Mouse (Mus musculus): ENCODE measurements around the gene Mfn2. TPM values are rescaled to one million over a fixed set of nuclear protein-coding genes. Genes with fewer than 3 reads are reported as not detected.

Gene Mfn2
- polyA plus RNA-seq, 1 experiment, result not detected

DNA sequence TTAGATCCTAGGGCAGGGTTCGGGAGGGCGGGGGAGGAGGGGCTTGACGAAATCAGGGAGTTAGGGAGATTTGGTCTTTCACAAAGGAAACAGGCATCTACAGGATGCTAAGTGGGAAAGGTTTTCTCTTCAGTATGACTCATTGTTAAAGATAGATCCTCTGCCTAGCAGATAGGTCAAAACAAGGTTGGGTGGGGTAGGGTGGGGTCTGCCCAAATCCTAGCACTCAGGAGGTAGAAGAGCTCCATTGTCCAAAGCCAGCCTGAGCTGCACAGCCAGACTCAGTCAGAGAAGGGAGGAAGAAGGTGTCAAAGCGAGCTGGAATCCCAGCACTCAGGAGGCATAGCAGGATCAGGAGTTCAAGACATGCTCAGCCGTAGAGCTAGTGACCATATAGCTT, 33.0 kb upstream of the Mfn2 start:
- WGBS, result 63% methylated on average over 5 of the region's 5 CpGs
- no peak for TF ChIP-seq CTCF (IDR thresholded peaks at IDR 0.05; ENCODE audit: insufficient read depth, low read depth, low read length)
- no peak for TF ChIP-seq POLR2A (IDR thresholded peaks at IDR 0.05; ENCODE audit: insufficient read depth, low read depth, low read length)
- H3K4me1 ChIP-seq (ENCODE audit: control insufficient read depth, insufficient read depth, low read length), result peaks cover 25% of the 10 kb centered on the region
- H3K4me3 ChIP-seq (ENCODE audit: insufficient read depth, low read depth, low read length), result no peak overlapping the region
- no peak overlapping the region for H3K27ac ChIP-seq (ENCODE audit: insufficient read depth, low read depth, low read length)

DNA sequence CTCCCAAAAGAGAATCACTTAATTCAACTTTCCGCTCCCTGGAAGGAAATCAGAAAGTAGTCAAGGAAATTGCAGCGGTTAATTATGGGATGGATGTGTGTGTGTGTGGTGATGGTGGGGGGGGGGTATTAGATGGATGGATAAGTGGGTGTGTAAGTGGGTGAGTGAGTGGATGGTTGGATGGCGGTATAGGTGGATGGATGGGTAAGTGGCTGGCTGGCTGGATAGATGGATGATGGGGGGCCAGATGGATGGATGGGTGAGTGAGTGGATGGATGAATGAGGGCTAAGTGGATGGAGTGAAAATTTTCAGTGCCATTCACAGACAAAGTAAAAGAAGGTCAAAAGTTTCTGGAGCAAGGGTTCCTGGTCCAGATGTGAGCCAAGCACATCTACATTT, 32.5 kb upstream of the Mfn2 start:
- Histone ChIP-seq H3K27ac (ENCODE audit: insufficient read depth, low read depth, low read length) (no peak overlapping the region), H3K4me1 (ENCODE audit: control insufficient read depth, insufficient read depth, low read length) (peaks cover 22% of the 10 kb centered on the region), H3K4me3 (ENCODE audit: insufficient read depth, low read depth, low read length) (peak overlapping the region; percentile 58)
- WGBS, result 32% methylated on average over 3 of the region's 3 CpGs
- TF ChIP-seq POLR2A (IDR thresholded peaks at IDR 0.05; ENCODE audit: insufficient read depth, low read depth, low read length) (no peak), CTCF (IDR thresholded peaks at IDR 0.05; ENCODE audit: insufficient read depth, low read depth, low read length) (no peak)

DNA sequence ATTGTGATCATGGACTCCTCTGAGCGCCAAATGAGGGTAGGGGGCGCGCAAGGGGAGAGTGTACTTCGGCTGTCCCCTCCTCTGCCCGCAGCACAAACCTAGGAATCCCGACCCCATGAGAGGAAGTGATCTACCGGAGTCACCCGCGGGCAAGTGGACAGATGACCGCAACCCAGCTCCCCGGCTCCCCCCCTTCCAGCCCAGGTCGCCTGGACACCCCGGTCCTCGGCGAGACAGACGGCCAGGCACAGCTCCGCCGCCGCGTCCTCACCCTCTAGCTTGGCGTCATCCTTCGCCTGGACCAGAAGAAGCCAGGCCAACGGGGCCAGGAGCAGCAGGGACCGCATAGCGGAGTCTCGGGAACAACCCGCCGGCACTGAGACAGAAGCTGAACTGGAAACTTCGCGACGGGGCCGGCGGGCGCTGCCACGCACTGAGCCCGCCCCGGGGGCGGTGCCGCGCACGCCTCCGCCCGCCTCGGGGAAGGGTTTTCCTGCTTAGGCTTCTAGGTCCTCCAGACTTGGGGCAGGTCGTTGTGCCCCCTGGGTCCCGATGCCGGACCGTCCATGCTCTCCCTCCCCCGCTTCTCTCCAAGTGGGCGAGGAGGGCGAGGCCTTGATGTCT, 31.9 kb upstream of the Mfn2 start, which contains the start of gene Plod1:
TSS of gene Plod1 (minus strand) at position 437 of the 624 bp plus-strand sequence.
- Histone ChIP-seq H3K27ac (ENCODE audit: insufficient read depth, low read depth, low read length) (no peak within 1 kb of the TSS), H3K4me3 (ENCODE audit: insufficient read depth, low read depth, low read length) (peak within 1 kb of the TSS; percentile 58), H3K4me1 (ENCODE audit: control insufficient read depth, insufficient read depth, low read length) (peaks cover 16% of the 10 kb centered on the region)
- WGBS, result under 1% methylated on average over 51 of the region's 51 CpGs
- no peak for TF ChIP-seq CTCF (IDR thresholded peaks at IDR 0.05; ENCODE audit: insufficient read depth, low read depth, low read length)
- TF ChIP-seq POLR2A (IDR thresholded peaks at IDR 0.05; ENCODE audit: insufficient read depth, low read depth, low read length), result peak; percentile 66; the same call in 1 of the 2 replicates

GRCm38 (mm10) chr4:147935904-147936303, 31.4 kb upstream of the Mfn2 start:
- H3K27ac ChIP-seq (ENCODE audit: insufficient read depth, low read depth, low read length), result no peak overlapping the region
- 28% methylated on average over 9 of the region's 9 CpGs for WGBS
- peaks cover 14% of the 10 kb centered on the region for H3K4me1 ChIP-seq (ENCODE audit: control insufficient read depth, insufficient read depth, low read length)
- H3K4me3 ChIP-seq (ENCODE audit: insufficient read depth, low read depth, low read length), result peak overlapping the region; percentile 58
- no peak for TF ChIP-seq POLR2A (IDR thresholded peaks at IDR 0.05; ENCODE audit: insufficient read depth, low read depth, low read length)
- TF ChIP-seq CTCF (IDR thresholded peaks at IDR 0.05; ENCODE audit: insufficient read depth, low read depth, low read length), result no peak

DNA sequence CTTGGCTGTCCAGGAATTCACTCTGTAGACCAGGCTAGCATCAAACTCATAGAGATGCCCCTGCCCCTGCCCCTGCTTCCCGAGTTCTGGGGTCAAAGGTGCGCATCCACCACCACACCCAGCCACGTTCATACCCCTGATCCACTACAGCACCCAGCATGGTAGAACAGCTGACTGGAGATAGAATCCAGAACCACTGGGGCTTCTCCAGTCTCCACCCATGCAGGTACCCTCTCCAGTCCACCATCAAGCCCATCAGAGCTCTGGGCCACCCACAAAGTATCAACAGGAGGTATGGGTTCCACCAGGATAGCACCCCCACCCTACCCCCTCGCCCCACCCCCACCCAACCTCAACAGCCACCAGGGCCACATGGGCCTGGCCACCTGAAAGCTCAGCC, 30.1 kb upstream of the Mfn2 start:
- H3K27ac ChIP-seq (ENCODE audit: insufficient read depth, low read depth, low read length), result no peak overlapping the region
- WGBS, result 83% methylated on average over 4 of the region's 4 CpGs
- H3K4me3 ChIP-seq (ENCODE audit: insufficient read depth, low read depth, low read length), result no peak overlapping the region
- H3K4me1 ChIP-seq (ENCODE audit: control insufficient read depth, insufficient read depth, low read length), result peaks cover 14% of the 10 kb centered on the region
- TF ChIP-seq CTCF (IDR thresholded peaks at IDR 0.05; ENCODE audit: insufficient read depth, low read depth, low read length) (no peak), POLR2A (IDR thresholded peaks at IDR 0.05; ENCODE audit: insufficient read depth, low read depth, low read length) (no peak)

- 71% methylated on average over 3 of the region's 3 CpGs for WGBS
- no peak overlapping the region for H3K27ac ChIP-seq (ENCODE audit: insufficient read depth, low read depth, low read length)
- H3K4me3 ChIP-seq (ENCODE audit: insufficient read depth, low read depth, low read length), result no peak overlapping the region
- H3K4me1 ChIP-seq (ENCODE audit: control insufficient read depth, insufficient read depth, low read length), result peaks cover 14% of the 10 kb centered on the region
- TF ChIP-seq POLR2A (IDR thresholded peaks at IDR 0.05; ENCODE audit: insufficient read depth, low read depth, low read length) (no peak), CTCF (IDR thresholded peaks at IDR 0.05; ENCODE audit: insufficient read depth, low read depth, low read length) (no peak)
Measured at GRCm38 (mm10) chr4:147934134-147934533, 29.6 kb upstream of the Mfn2 start.

DNA sequence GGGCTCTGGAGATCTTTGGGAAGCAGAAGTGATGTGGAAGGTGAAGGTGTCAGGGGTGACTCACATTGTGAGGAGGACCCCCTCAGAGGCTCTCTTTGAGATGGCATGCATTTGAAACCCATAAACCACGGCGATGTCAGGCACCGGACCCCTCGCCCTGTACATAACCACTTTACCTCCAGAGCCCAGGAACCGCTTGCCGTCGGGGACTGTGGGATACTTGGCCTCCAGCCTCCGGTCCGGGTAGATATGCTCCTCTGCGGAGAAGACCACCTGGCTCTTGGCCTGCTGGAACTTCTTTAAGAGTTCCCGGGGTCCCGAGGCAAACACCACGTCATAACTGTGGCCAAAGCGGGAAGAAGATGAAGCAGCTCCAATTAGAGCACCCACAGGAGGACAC, 26.4 kb upstream of the Mfn2 start:
- Histone ChIP-seq H3K4me3 (ENCODE audit: insufficient read depth, low read depth, low read length) (no peak overlapping the region), H3K4me1 (ENCODE audit: control insufficient read depth, insufficient read depth, low read length) (peaks cover 1% of the 10 kb centered on the region; the same call in 1 of the 2 replicates), H3K27ac (ENCODE audit: insufficient read depth, low read depth, low read length) (no peak overlapping the region)
- WGBS, result 95% methylated on average over 14 of the region's 14 CpGs
- TF ChIP-seq CTCF (IDR thresholded peaks at IDR 0.05; ENCODE audit: insufficient read depth, low read depth, low read length), result no peak
- no peak for TF ChIP-seq POLR2A (IDR thresholded peaks at IDR 0.05; ENCODE audit: insufficient read depth, low read depth, low read length)

DNA sequence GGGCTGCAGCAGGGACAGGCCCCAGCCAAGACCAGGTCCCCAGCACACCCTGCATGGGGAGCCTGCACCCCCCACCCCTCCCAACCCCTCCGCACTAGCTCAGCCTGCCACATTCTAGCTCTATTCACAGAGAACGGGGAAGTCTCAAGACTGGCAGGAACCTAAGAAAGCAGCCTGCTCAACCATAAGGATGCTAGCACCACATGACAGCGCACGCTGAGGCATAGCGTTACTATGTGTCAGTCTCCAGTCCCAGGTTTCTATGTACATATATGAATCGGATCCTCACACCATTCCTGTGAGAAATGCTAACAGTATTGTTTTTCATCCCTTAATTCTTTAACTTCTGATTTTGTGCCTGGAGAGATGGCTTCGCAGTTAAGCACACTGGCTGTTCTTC, 24.0 kb upstream of the Mfn2 start:
- TF ChIP-seq POLR2A (IDR thresholded peaks at IDR 0.05; ENCODE audit: insufficient read depth, low read depth, low read length) (no peak), CTCF (IDR thresholded peaks at IDR 0.05; ENCODE audit: insufficient read depth, low read depth, low read length) (no peak)
- WGBS, result 79% methylated on average over 7 of the region's 7 CpGs
- H3K27ac ChIP-seq (ENCODE audit: insufficient read depth, low read depth, low read length), result no peak overlapping the region
- H3K4me1 ChIP-seq (ENCODE audit: control insufficient read depth, insufficient read depth, low read length), result no peaks in the 10 kb centered on the region
- H3K4me3 ChIP-seq (ENCODE audit: insufficient read depth, low read depth, low read length), result no peak overlapping the region

GRCm38 (mm10) chr4:147928136-147928535, 23.6 kb upstream of the Mfn2 start:
- Histone ChIP-seq H3K4me1 (ENCODE audit: control insufficient read depth, insufficient read depth, low read length) (no peaks in the 10 kb centered on the region), H3K4me3 (ENCODE audit: insufficient read depth, low read depth, low read length) (no peak overlapping the region), H3K27ac (ENCODE audit: insufficient read depth, low read depth, low read length) (no peak overlapping the region)
- 31% methylated on average over 9 of the region's 9 CpGs for WGBS
- TF ChIP-seq POLR2A (IDR thresholded peaks at IDR 0.05; ENCODE audit: insufficient read depth, low read depth, low read length) (no peak), CTCF (IDR thresholded peaks at IDR 0.05; ENCODE audit: insufficient read depth, low read depth, low read length) (no peak)
